Mouse (Mus musculus): ENCODE results near the gene Wdfy2. TPM values are rescaled to one million over a fixed set of nuclear protein-coding genes. Genes with fewer than 3 reads are reported as not detected.

Wdfy2 gene
- total and polyA plus RNA-seq, 2 experiments from 2014 or later, result 4.3 to 19.6 TPM

DNA sequence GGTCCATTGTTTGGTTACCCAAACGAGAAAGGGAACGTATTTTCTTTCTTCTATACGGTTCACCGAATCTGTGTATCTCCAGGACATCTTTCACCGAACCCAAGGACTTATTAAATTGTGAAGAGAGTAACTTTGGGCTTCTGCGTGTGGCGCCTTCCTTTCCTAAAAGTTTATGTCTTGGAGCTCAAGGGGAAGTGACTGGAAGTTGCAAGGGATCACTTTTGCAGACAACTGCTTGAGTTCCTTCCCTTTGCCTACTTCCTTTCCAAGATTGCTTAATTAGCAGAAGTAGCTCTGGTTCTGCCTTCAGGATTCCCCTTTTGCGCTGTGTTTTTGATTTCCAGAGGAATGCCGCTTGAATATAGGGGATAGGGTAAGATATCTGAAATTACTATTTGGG, 858 bp downstream of the Wdfy2 start:
- Histone ChIP-seq H3K9ac (replicated peaks; ENCODE audit: low read length, poor library complexity, severe bottlenecking) (peak overlapping the region; percentile 81), H3K27ac (ENCODE audit: low read depth, low read length) (no peak overlapping the region), H3K27me3 (ENCODE audit: insufficient read depth, low read length) (no peaks in the 10 kb centered on the region), H3K9me3 (ENCODE audit: low read length) (no peaks in the 10 kb centered on the region), H3K4me3 (ENCODE audit: low read depth, low read length) (peak overlapping the region; percentile 85), H3K4me1 (ENCODE audit: insufficient read depth, low read length) (peaks cover 16% of the 10 kb centered on the region), H3K36me3 (ENCODE audit: insufficient read depth, low read length) (0 out of 2 replicates have a peak, but pooled peaks cover 2% of the 10 kb centered on the region), H3K4me2 (ENCODE audit: low read depth, low read length, poor library complexity, severe bottlenecking) (peak overlapping the region; percentile 64)
- TF ChIP-seq CTCF (IDR thresholded peaks at IDR 0.05), result no peak
- no peak for DNase-seq (ENCODE audit: low spot score)
- 13% methylated on average over 9 of the region's 9 CpGs for WGBS
- ATAC-seq (ENCODE audit: low FRiP score), result no peak

DNA sequence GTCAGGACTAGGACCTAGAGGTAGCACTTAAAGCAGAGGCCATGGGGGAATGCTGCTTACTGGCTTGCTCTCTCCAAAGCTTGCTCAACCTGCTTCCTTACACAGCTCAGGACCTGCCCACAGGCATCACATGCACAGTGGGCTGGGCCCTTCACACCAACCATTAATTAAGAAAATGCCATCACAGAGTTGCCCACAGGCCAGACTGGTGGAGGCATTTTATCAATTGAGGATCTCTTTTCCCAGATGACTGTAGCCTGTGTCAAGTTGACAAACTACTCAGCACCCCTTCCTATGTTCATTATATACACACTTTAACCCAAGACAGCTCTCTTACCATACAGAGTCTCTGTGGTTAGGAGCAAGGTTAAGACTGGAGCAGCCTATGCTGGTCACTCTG, 4.2 kb downstream of the Wdfy2 start:
- no peak for TF ChIP-seq CTCF (IDR thresholded peaks at IDR 0.05)
- Histone ChIP-seq H3K27ac (ENCODE audit: low read depth, low read length) (no peak overlapping the region), H3K4me1 (ENCODE audit: insufficient read depth, low read length) (peaks cover 16% of the 10 kb centered on the region), H3K4me2 (ENCODE audit: low read depth, low read length, poor library complexity, severe bottlenecking) (no peak overlapping the region), H3K36me3 (ENCODE audit: insufficient read depth, low read length) (0 out of 2 replicates have a peak, but pooled peaks cover 2% of the 10 kb centered on the region), H3K9me3 (ENCODE audit: low read length) (no peaks in the 10 kb centered on the region), H3K27me3 (ENCODE audit: insufficient read depth, low read length) (no peaks in the 10 kb centered on the region), H3K9ac (replicated peaks; ENCODE audit: low read length, poor library complexity, severe bottlenecking) (no peak overlapping the region), H3K4me3 (ENCODE audit: low read depth, low read length) (no peak overlapping the region)
- no peak for DNase-seq (ENCODE audit: low spot score)
- no peak for ATAC-seq (ENCODE audit: low FRiP score)

GRCm38 (mm10) chr14:62842495-62842894, 5.0 kb downstream of the Wdfy2 start:
- 0 out of 2 replicates have a peak, but pooled peaks cover 2% of the 10 kb centered on the region for H3K36me3 ChIP-seq (ENCODE audit: insufficient read depth, low read length)
- DNase-seq (ENCODE audit: low spot score), result no peak
- no peak overlapping the region for H3K9ac ChIP-seq (replicated peaks; ENCODE audit: low read length, poor library complexity, severe bottlenecking)
- no peak overlapping the region for H3K4me3 ChIP-seq (ENCODE audit: low read depth, low read length)
- H3K4me2 ChIP-seq (ENCODE audit: low read depth, low read length, poor library complexity, severe bottlenecking), result no peak overlapping the region
- H3K27ac ChIP-seq (ENCODE audit: low read depth, low read length), result no peak overlapping the region
- H3K4me1 ChIP-seq (ENCODE audit: insufficient read depth, low read length), result peaks cover 16% of the 10 kb centered on the region
- no peak for ATAC-seq (ENCODE audit: low FRiP score)
- TF ChIP-seq CTCF (IDR thresholded peaks at IDR 0.05), result no peak
- no peaks in the 10 kb centered on the region for H3K9me3 ChIP-seq (ENCODE audit: low read length)
- no peaks in the 10 kb centered on the region for H3K27me3 ChIP-seq (ENCODE audit: insufficient read depth, low read length)

GRCm38 (mm10) chr14:62842976-62843375, 5.5 kb downstream of the Wdfy2 start:
- peaks cover 16% of the 10 kb centered on the region for H3K4me1 ChIP-seq (ENCODE audit: insufficient read depth, low read length)
- no peak overlapping the region for H3K9ac ChIP-seq (replicated peaks; ENCODE audit: low read length, poor library complexity, severe bottlenecking)
- TF ChIP-seq CTCF (IDR thresholded peaks at IDR 0.05), result no peak
- H3K27me3 ChIP-seq (ENCODE audit: insufficient read depth, low read length), result no peaks in the 10 kb centered on the region
- no peak overlapping the region for H3K4me3 ChIP-seq (ENCODE audit: low read depth, low read length)
- 96% methylated on average over 2 of the region's 2 CpGs for WGBS
- H3K4me2 ChIP-seq (ENCODE audit: low read depth, low read length, poor library complexity, severe bottlenecking), result no peak overlapping the region
- H3K27ac ChIP-seq (ENCODE audit: low read depth, low read length), result no peak overlapping the region
- no peak for ATAC-seq (ENCODE audit: low FRiP score)
- H3K9me3 ChIP-seq (ENCODE audit: low read length), result no peaks in the 10 kb centered on the region
- 0 out of 2 replicates have a peak, but pooled peaks cover 2% of the 10 kb centered on the region for H3K36me3 ChIP-seq (ENCODE audit: insufficient read depth, low read length)
- no peak for DNase-seq (ENCODE audit: low spot score)

DNA sequence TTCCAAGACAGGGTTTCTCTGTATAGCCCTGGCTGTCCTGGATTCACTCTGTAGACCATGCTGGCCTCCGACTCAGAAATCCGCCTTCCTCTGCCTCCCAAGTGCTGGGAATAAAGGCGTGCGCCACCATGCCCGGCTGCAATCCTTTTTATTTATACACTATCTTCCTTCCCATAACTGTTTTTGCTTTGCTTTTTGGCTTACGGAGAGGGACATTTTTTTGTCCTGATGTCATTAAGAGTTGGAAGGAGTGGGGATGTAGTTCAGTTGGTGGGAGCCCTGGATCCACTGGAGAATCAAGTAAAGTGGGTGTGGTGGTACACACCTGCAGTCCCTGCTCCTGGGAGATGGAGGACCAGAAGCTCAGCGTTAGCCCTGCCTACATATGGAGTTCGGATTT, 6.7 kb downstream of the Wdfy2 start:
- Histone ChIP-seq H3K4me1 (ENCODE audit: insufficient read depth, low read length) (0 out of 2 replicates have a peak, but pooled peaks cover 9% of the 10 kb centered on the region), H3K27ac (ENCODE audit: low read depth, low read length) (no peak overlapping the region), H3K9me3 (ENCODE audit: low read length) (no peaks in the 10 kb centered on the region), H3K4me2 (ENCODE audit: low read depth, low read length, poor library complexity, severe bottlenecking) (no peak overlapping the region), H3K4me3 (ENCODE audit: low read depth, low read length) (no peak overlapping the region), H3K27me3 (ENCODE audit: insufficient read depth, low read length) (no peaks in the 10 kb centered on the region), H3K9ac (replicated peaks; ENCODE audit: low read length, poor library complexity, severe bottlenecking) (no peak overlapping the region), H3K36me3 (ENCODE audit: insufficient read depth, low read length) (0 out of 2 replicates have a peak, but pooled peaks cover 2% of the 10 kb centered on the region)
- 81% methylated on average over 8 of the region's 8 CpGs for WGBS
- DNase-seq (ENCODE audit: low spot score), result no peak
- TF ChIP-seq CTCF (IDR thresholded peaks at IDR 0.05), result no peak
- ATAC-seq (ENCODE audit: low FRiP score), result no peak

DNA sequence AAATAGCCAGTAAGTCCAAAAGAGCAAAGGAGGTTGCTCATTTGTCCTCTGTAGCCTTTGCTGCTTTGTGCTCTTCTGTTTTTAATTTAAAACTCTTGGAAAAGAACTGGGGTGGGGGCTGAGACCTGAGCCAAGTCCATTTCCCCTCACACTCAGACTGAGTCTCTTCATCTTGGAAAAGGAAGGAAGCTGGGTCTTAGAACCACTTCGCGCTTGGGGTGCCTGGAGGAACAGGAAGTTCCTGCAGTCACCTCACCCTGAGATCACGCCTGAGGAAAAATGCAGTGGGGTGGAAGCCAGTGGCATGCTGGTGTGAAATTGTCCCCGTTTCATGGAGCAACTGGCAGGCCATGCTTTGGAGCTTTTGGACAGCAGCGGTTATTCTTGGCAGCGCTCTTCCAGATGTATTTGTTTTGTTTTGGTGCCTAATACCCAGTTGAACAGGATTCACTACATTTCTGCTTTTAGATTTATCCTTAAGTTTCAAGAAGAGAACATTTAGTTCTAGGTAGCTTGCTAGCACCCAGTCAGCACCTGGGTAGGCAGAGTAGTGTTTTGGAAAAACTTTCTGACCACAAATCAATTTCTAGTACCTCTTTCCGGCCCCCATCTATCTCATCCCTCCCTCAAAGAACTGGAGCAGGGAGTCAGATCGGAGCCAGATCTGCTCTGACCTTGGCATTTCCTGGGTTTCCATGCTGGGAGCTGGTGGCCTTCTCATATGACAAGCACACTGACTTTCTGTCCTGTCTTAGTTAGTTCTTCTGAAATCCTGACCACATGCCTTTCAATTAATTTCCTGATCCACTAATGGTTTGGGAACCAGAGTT, 7.7 kb downstream of the Wdfy2 start:
- Histone ChIP-seq H3K36me3 (ENCODE audit: insufficient read depth, low read length) (0 out of 2 replicates have a peak, but pooled peaks cover 2% of the 10 kb centered on the region), H3K9ac (replicated peaks; ENCODE audit: low read length, poor library complexity, severe bottlenecking) (no peak overlapping the region), H3K27ac (ENCODE audit: low read depth, low read length) (0 out of 2 replicates have a peak overlapping the region, but pooled peaks have one; percentile 12), H3K4me2 (ENCODE audit: low read depth, low read length, poor library complexity, severe bottlenecking) (no peak overlapping the region), H3K4me3 (ENCODE audit: low read depth, low read length) (no peak overlapping the region), H3K27me3 (ENCODE audit: insufficient read depth, low read length) (no peaks in the 10 kb centered on the region), H3K9me3 (ENCODE audit: low read length) (no peaks in the 10 kb centered on the region), H3K4me1 (ENCODE audit: insufficient read depth, low read length) (no peaks in the 10 kb centered on the region)
- DNase-seq (ENCODE audit: low spot score), result no peak
- no peak for TF ChIP-seq CTCF (IDR thresholded peaks at IDR 0.05)
- 76% methylated on average over 8 of the region's 8 CpGs for WGBS
- ATAC-seq (ENCODE audit: low FRiP score), result no peak
